Mouse (Mus musculus) olfactory bulb, adult 2 months (tissue): ENCODE results near the gene Sfxn2.

Experiments
- CTCF ChIP-seq: fragments of 200-500 bp; IDR thresholded peaks from 2 replicates; pipeline ENCODE4 v1.5.1; 2012; ENCODE audit warnings: low read depth, mild to moderate bottlenecking, low read length, moderate library complexity; ENCODE audit not compliant: insufficient read depth
- POLR2A ChIP-seq: fragments of 200-500 bp; IDR thresholded peaks from 2 replicates; pipeline ENCODE4 v1.6.1; 2012; ENCODE audit warnings: mild to moderate bottlenecking, low read depth, low read length, moderate library complexity; ENCODE audit not compliant: insufficient read depth

DNA sequence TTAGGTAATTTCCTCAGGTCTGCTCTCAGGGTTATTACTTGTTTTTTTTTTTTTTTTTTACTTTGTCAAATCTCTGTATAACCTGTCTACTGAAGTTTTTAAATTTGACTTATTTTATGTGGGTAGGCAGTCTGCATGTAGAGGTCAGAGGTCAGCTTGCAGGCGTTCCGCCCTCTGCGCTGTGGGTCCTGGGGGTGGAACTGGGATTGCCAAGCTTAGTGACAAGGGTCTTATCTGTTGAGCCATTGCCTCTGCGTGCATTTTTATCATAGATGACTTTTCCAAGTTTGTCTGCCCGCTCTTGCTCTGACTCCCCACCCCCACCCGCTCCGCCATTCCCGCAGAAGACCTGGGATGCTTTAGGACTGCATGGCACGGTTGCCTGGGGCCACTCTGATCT, 62.6 kb downstream of the Sfxn2 start:
- TF ChIP-seq POLR2A (no peak), CTCF (no peak)
